Mouse (Mus musculus): Measurements from ENCODE around the gene Acaca.

Acaca gene

DNA sequence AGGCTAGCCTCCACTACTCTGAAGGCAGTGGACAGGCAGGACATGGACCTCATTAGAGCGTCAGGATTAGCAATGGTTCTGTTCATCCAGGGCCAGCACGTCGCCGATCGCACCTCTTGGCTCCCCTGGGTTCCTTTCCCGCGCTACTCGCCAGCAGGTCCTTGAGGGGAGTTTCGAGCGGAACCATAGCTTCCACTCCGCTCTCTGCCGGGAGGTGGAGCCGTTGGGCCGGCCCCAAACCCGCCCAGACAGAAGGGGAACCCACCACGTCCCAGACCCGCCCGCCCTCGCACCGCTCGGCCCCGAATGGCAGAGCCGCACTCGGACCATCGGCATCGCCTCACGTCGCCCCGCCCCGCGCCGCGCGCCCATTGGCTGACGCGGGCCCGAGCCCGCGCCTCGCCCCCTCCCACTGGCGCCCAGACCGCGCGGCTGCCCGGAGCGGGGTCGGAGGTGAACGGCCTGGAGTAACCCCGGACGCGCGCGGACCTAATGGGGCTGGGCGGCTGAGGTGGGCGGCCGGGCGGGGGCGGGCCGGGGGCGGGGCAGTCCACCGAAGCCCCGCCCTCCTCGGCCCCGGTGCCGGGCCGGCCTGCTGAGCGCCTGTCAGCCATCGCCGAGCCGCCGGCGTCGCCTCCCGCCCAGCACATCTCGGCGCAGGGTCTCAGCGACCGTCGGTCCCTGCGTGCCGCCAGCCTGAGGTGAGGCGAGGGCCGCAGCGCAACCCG, 49.9 kb downstream of the Acaca start:
- TF ChIP-seq GATA4 (IDR thresholded peaks at IDR 0.05; ENCODE audit: insufficient replicate concordance, low read length): no peak

DNA sequence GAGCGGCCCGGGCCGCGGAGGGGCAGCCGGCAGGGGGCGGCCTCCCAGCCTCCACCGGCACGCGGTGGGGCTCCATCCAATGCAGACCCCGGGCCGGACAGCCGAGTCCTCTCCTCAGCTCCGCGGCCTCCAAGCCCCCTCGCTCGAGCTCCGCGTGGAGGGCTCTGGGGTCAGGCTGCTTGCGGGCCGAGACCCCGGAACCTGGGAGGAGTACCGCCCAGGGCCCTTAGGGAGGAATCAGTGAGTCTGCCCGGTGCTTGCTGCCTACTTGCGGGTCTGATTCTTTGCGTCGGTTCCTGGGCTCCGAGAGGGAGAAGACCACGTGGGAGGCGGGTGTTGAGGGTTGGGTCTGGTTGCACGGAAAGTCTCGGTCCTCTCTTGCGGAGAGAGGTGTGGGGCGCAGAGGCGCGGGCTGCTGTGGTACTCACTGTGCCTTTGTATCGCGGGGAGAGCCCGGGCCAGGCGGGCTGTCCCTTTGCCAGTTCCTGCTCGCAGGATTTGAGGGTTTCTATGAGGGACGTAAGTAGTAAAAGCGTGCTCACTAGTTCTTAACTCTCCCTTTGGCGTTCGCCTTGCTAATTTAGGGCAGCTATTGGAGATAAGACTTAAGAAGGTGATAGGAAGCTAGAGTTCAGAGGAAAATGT, 50.6 kb downstream of the Acaca start:
- no peak for TF ChIP-seq GATA4 (IDR thresholded peaks at IDR 0.05; ENCODE audit: insufficient replicate concordance, low read length)

DNA sequence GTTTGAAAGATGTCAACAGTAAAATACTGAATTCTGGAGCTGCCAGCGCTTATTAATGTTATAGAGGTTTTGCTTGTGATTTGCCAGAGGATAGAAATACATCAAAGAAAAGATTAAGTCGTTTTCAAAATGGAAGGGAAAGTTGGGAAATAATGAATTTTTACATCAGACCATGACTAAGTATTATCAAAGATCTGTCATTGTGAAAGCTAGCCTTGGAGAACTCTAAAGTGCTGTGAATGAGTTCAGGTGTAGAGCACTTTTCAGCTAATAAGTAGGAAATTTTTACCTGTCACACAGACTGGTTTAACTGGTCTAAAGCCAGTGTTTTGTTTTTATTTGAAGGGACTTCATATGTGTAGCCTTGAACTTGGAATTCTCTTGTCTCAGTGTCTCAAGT, 51.8 kb downstream of the Acaca start:
- TF ChIP-seq GATA4 (IDR thresholded peaks at IDR 0.05; ENCODE audit: insufficient replicate concordance, low read length): no peak

DNA sequence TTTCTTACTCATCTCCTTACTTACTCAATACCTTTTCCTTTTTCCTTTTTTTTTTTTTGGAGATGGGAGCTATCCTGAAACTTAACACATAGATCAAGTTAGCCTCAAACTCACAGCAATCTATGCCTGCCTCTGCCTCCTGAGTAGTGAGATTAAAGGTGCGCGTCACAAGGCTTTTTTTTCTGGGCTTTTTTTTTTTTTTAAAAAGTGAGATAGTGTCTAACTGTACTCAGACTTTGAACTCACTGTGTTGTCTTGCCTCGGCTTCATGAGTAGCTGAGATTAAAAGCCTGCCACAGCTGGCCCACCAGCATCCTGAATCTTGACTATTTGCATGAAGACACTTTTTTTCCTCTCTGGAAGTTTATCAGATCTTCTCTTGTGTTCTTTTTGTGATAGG, 59.1 kb downstream of the Acaca start:
- TF ChIP-seq GATA4 (IDR thresholded peaks at IDR 0.05; ENCODE audit: insufficient replicate concordance, low read length): no peak

DNA sequence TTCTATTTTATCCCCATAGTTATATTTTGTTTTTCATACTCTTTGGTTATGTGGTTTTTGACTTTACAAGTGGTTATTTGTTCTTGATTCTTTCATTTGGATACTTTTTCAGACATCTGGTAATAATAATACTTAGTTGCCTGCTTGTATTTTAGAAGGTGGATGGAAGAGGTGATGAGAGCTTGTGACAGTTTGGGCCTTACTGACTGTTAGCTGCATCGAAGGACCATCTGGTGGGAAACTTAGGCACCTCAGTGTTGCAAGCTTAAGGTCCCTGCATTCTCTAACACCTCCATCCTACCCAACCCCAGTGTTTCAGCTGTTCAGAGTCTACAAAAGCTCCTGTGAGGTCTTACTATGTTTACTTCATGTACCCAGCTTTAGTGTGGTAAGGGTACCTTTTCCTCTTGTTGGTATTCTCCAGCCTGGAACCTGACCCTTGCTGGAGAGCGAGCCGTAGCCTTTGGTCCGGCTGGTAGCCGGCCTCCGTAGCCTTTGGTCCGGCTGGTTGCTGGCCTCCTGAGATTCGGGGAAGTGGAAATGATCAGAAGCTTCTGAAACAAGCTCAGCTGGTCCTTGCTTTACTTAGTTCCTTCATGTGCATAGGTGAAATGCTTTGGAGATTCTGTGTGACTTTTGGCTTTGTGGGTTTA, 61.2 kb downstream of the Acaca start:
- TF ChIP-seq GATA4 (IDR thresholded peaks at IDR 0.05; ENCODE audit: insufficient replicate concordance, low read length): no peak

DNA sequence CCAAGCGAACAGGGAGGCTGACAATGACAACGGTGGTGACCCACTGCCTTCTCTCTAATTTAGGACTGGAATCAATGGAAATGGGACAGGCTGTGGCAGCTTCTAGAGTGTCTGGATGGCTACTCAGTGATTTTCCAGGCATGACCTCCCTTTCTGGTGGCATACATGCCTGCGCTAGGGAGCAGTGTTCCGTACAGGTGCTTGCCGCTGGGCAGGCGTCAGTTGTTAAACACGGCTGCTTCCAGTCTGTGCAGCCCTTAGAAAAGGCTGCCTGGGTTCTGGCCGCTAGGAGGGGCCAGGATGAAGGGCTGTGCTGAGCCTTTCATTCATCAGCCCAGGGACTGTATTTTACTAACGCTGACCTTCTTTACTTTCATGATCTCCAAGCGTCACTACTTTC, 63.8 kb downstream of the Acaca start:
- no peak for TF ChIP-seq GATA4 (IDR thresholded peaks at IDR 0.05; ENCODE audit: insufficient replicate concordance, low read length)

DNA sequence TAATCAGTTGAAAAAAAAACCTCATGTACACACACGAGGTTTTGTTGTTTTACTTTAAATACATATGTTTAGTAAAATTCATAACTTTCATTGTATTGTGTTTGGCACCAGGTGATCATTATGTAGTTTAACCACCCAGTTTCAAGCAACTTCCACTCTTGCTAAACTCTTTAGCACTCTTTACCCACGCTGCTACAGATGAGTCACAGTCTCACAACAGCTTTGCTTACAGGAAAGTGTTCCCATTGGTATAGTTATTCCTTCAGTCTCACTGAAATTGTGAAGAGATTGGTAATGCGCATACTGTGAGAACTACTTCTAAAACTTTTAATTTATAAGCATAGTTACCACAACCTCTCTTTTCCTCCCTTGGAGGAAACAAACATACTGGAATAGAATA, 65.3 kb downstream of the Acaca start:
- TF ChIP-seq GATA4 (IDR thresholded peaks at IDR 0.05; ENCODE audit: insufficient replicate concordance, low read length): no peak

DNA sequence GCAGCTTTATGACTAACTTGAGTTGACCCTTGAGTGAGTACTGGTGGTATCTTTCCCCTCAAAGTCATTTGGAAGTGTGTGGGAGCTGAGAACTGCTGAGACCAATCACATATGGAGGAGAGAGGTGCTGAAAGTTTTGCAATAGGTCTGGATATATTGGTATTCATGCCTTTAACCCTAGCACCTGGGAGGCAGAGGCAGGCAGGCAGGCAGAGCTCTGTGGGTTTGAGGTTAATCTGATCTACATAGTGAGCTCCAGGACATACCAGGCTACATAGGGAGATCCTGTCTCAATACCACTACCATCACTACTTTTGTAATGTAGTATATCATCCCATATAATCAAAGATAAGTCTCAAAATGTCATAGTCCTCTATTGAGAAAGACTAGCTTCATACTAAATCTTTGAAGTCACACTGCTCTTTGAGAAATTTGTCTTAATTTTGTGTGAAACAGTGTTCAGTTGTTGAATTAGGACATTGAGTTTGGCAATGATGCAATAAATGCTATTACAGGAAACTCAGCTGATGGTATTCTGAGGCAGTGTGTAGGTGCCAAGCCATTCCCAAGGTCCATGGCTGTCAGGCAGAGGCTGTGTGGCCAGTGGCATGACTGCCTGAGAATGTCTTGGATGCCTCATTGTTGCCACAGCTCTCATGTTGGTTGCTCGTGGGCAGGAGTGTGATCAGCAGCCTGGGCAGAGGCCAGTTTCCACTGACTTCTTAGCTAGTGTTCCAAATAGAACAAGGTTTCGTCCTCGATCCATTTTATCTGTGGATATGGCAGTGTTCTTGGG, 68.3 kb downstream of the Acaca start:
- no peak for TF ChIP-seq GATA4 (IDR thresholded peaks at IDR 0.05; ENCODE audit: insufficient replicate concordance, low read length)

DNA sequence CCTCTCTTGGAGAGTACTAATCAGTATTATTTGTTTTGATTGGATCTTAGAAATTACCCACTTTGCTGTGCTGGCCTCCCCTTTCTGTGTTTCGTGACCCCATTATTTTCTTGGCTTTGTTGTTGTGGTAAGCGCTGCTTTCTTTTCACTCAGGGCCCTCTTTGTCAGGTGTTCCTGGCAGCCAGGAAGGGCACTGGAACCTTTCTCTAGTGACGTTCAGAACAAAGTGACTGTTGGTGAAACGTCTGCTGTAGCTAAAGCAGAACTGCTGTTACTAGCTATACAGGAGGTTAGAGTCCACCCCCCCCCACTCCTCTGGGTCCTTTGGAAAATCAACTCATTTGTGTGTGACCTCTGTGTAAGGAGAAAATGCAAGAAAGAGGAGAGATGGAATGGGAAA, 76.3 kb downstream of the Acaca start:
- TF ChIP-seq GATA4 (IDR thresholded peaks at IDR 0.05; ENCODE audit: insufficient replicate concordance, low read length): no peak

DNA sequence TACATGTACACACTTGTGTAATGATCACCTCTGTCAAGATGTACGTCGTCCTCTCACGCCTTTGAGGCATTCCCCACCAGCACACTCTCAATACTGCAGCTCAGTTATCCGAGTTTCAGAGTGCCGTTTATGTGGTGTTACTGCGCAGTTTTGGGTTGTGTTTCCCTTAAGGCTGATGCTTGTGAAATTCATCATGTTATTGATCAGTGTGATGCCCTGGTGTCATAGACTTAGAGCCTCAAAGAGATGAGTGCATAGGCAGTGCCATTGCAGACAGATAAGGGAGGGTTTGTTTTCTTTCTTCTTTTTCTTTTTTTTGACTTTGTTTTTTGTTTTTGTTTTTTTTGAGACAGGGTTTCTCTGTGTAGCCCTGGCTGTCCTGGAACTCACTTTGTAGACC, 81.4 kb downstream of the Acaca start:
- no peak for TF ChIP-seq GATA4 (IDR thresholded peaks at IDR 0.05; ENCODE audit: insufficient replicate concordance, low read length)

DNA sequence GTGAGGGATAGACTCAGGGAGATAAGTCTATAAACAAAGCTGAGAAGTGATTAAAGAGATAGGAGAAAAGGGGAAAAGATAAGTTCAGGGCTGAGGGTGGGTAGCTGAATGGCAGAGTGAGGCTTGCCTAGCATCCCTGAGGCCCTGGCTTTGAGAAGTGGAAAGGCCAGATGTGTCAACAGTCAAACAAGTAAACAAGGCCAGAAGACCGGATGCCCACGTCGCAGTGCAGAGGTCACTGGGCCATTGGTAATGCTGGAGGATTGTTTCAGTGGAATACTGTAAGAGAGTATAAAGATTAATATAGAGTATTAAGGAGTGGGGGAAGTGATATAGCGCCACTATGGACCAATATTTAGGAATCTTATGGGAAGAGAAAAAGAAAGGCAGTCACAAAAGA, 89.5 kb downstream of the Acaca start:
- TF ChIP-seq GATA4 (IDR thresholded peaks at IDR 0.05; ENCODE audit: insufficient replicate concordance, low read length): no peak

DNA sequence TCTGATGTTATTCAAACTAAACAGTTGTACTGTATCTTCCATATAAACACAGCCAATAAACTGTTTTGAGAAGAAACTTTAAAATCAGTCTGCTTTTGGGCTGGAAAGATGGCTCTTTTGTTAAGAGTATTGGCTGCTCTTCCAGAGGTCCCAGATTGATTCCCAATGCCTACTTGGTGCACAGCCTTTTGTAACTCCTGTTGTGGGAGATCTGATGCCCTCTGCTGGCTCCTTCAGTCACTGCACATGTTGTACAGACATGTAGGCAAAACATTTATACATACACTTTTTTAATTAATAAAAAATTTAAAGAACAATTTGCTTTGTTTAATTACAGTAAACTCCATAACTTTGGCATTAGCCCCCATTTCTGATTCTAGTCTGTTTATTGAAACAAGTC, 114.1 kb downstream of the Acaca start:
- TF ChIP-seq GATA4 (IDR thresholded peaks at IDR 0.05; ENCODE audit: insufficient replicate concordance, low read length): no peak

DNA sequence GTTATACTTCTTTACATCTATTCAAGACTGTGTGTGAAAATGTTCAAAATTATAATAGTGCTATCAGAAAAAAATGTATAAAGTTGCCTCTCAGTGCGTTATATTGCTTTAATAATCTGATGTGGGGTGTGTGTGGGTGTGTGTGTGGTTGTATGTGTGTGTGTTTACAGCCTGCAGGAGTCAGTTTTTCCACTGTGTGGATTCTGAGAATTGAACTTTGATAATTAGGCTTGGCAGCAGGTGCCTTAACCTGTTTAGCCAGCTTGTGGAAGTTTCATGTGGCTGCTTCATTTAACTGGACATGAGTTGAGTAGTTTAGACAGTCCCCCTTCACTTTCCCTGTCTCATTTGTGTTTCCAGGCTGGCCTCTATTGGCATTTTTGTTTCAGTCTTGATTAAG, 117.9 kb downstream of the Acaca start:
- no peak for TF ChIP-seq GATA4 (IDR thresholded peaks at IDR 0.05; ENCODE audit: insufficient replicate concordance, low read length)

DNA sequence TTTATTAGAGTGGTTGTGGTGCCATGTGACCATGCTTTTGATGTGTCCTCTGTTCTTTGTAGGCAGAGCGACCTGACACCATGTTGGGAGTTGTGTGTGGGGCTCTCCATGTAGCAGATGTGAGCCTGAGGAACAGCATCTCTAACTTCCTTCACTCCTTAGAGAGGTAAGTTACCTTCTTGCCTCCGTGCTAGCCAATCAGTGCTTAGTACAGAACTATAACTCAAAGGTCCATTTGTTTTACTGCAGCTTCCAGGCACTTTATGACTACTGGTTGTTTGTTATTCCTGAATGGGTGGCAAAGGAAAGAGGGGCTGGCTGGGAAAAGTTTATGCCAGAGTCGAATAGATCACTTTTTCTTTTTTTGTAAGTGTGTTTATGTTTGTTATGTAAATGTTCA, 121.7 kb downstream of the Acaca start:
- no peak for TF ChIP-seq GATA4 (IDR thresholded peaks at IDR 0.05; ENCODE audit: insufficient replicate concordance, low read length)

DNA sequence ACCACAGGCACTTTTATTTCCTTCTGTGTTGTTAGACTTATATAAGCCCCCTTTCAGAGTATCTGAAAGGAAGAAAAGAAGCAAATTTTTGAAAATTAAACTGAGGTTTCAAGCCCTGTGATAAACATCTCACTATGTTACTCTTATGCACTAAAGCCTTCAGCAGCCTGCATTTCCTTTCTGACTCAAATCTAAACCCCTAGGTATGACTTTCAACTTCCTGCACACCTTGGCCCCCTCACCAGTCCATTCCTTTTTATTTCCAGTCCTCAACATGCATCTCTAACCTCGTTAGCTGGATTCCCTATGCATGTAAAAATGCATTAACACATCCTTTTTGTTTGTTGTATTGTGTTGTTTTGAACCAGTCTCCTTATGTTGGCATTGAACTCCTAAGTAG, 123.0 kb downstream of the Acaca start:
- no peak for TF ChIP-seq GATA4 (IDR thresholded peaks at IDR 0.05; ENCODE audit: insufficient replicate concordance, low read length)

DNA sequence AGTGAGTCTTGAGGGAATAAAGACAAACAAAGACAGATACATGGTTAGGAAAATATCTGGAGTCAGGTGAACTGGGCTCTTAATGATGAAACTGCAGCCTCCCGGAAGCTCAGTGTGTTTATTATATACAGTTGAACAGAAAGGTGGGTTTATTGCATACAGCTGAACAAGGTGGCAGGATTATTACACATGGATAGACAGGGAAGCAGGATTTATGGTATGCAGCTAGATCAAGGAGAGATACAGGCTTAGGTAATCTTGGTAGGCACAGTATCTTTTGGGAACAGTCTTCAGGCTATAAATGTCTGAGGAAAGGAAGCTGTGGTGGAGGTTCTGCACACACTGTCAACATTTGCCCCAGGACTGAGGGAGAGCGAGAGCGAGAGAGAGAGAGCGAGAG, 126.4 kb downstream of the Acaca start:
- TF ChIP-seq GATA4 (IDR thresholded peaks at IDR 0.05; ENCODE audit: insufficient replicate concordance, low read length): no peak

All from liver, adult (tissue).